Mouse (Mus musculus) hindbrain, embryonic 13.5 days (tissue): ENCODE data around the gene Esrrg. TPM values are rescaled to one million over a fixed set of nuclear protein-coding genes. Genes with fewer than 3 reads are reported as not detected.
A peak's percentile ranks its signal among the peaks of the same experiment; 100 is the strongest.

Source experiments
- ATAC-seq: fragments of 200-750 bp; cut with Nextera tagmentation; 2 replicates; pipeline ENCODE4 v1.8.0; 2017; ENCODE audit warnings: moderate TSS enrichment; ENCODE audit not compliant: low FRiP score
- H3K27ac ChIP-seq: fragments of 300-500 bp; sonication (generic); 2 replicates; pipeline ENCODE4 v1.5.1; 2015; ENCODE audit warnings: inconsistent platforms, mild to moderate bottlenecking, moderate library complexity
- H3K27me3 ChIP-seq: fragments of 300-500 bp; sonication (generic); 2 replicates; pipeline ENCODE4 v1.6.1; 2015; ENCODE audit warnings: mild to moderate bottlenecking, inconsistent platforms
- H3K36me3 ChIP-seq: fragments of 300-500 bp; sonication (generic); 2 replicates; pipeline ENCODE4 v1.6.1; 2015; ENCODE audit warnings: mild to moderate bottlenecking, inconsistent platforms
- H3K4me1 ChIP-seq: fragments of 300-500 bp; sonication (generic); replicated peaks from 2 replicates; pipeline ENCODE4 v1.6.1; 2015; ENCODE audit warnings: inconsistent platforms
- H3K4me2 ChIP-seq: fragments of 300-500 bp; sonication (generic); 2 replicates; pipeline ENCODE4 v1.6.1; 2015; ENCODE audit warnings: inconsistent platforms, mild to moderate bottlenecking, moderate library complexity
- H3K4me3 ChIP-seq: fragments of 300-500 bp; sonication (generic); 2 replicates; pipeline ENCODE4 v1.5.1; 2015; ENCODE audit warnings: mild to moderate bottlenecking, inconsistent platforms
- H3K9ac ChIP-seq: fragments of 300-500 bp; sonication (generic); 2 replicates; pipeline ENCODE4 v1.6.1; 2015; ENCODE audit warnings: mild to moderate bottlenecking, inconsistent platforms
- H3K9me3 ChIP-seq: fragments of 300-500 bp; sonication (generic); 2 replicates; pipeline ENCODE4 v1.6.1; 2016; ENCODE audit warnings: inconsistent platforms
- WGBS: fragments of 180-500 bp; shearing (Covaris S2); methylation state at CpG from one replicate; pipeline ENCODE4 v1.1.7; 2015; 5-methylcytosine and 5-hydroxymethylcytosine counted together
- polyA plus RNA-seq: library from polyadenylated mRNA; unstranded; fragments of >200 nt; fragmentation: Nextera tagmentation; extraction: Ambion mirVana; gene quantifications from 2 replicates; pipeline ENCODE4 v1.2.1, GENCODE M21; 2015

Esrrg gene
- polyA plus RNA-seq, 1 experiment from 2014 or later = 28.9 TPM

GRCm38 (mm10) chr1:188163058-188163457 lies 554.5 kb downstream of the Esrrg start:
- Histone ChIP-seq H3K27ac (no peak overlapping the region), H3K9ac (no peak overlapping the region), H3K9me3 (no peaks in the 10 kb centered on the region), H3K36me3 (no peaks in the 10 kb centered on the region), H3K27me3 (no peaks in the 10 kb centered on the region), H3K4me2 (no peak overlapping the region), H3K4me3 (no peak overlapping the region), H3K4me1 (0 out of 2 replicates have a peak, but pooled peaks cover 8% of the 10 kb centered on the region)
- no peak for ATAC-seq

GRCm38 (mm10) chr1:188164251-188164650 lies 555.7 kb downstream of the Esrrg start:
- Histone ChIP-seq H3K4me1 (0 out of 2 replicates have a peak, but pooled peaks cover 8% of the 10 kb centered on the region), H3K27ac (no peak overlapping the region), H3K9ac (no peak overlapping the region), H3K9me3 (no peaks in the 10 kb centered on the region), H3K27me3 (no peaks in the 10 kb centered on the region), H3K36me3 (no peaks in the 10 kb centered on the region), H3K4me2 (no peak overlapping the region), H3K4me3 (no peak overlapping the region)
- no peak for ATAC-seq
- WGBS = 58% methylated on average over 6 of the region's 6 CpGs

GRCm38 (mm10) chr1:188173859-188174258 lies 565.3 kb downstream of the Esrrg start:
- 67% methylated on average over 1 of the region's 1 CpGs for WGBS
- Histone ChIP-seq H3K27me3 (0 out of 2 replicates have a peak, but pooled peaks cover 3% of the 10 kb centered on the region), H3K36me3 (no peaks in the 10 kb centered on the region), H3K4me1 (no peaks in the 10 kb centered on the region), H3K9ac (no peak overlapping the region), H3K27ac (no peak overlapping the region), H3K4me2 (no peak overlapping the region), H3K9me3 (no peaks in the 10 kb centered on the region), H3K4me3 (no peak overlapping the region)
- no peak for ATAC-seq

- Histone ChIP-seq H3K36me3 (no peaks in the 10 kb centered on the region), H3K9ac (no peak overlapping the region), H3K9me3 (no peaks in the 10 kb centered on the region), H3K27ac (no peak overlapping the region), H3K4me1 (peaks cover 38% of the 10 kb centered on the region), H3K4me3 (no peak overlapping the region), H3K27me3 (peaks cover 10% of the 10 kb centered on the region; the same call in 1 of the 2 replicates), H3K4me2 (no peak overlapping the region)
- no peak for ATAC-seq
- 83% methylated on average over 5 of the region's 5 CpGs for WGBS
Measured at GRCm38 (mm10) chr1:188182951-188183350, 574.4 kb downstream of the Esrrg start.

- Histone ChIP-seq H3K4me1 (peaks cover 38% of the 10 kb centered on the region), H3K9me3 (no peaks in the 10 kb centered on the region), H3K27ac (no peak overlapping the region), H3K4me2 (peak overlapping the region; percentile 33), H3K27me3 (peaks cover 12% of the 10 kb centered on the region; the same call in 1 of the 2 replicates), H3K36me3 (no peaks in the 10 kb centered on the region), H3K4me3 (no peak overlapping the region), H3K9ac (no peak overlapping the region)
- WGBS = 34% methylated on average over 17 of the region's 17 CpGs
- peak; percentile 69; the same call in 1 of the 2 replicates for ATAC-seq
Measured at GRCm38 (mm10) chr1:188186440-188187117, 578.0 kb downstream of the Esrrg start.

- 87% methylated on average over 2 of the region's 2 CpGs for WGBS
- Histone ChIP-seq H3K4me1 (peaks cover 6% of the 10 kb centered on the region; the same call in 1 of the 2 replicates), H3K27ac (no peak overlapping the region), H3K4me3 (no peak overlapping the region), H3K36me3 (no peaks in the 10 kb centered on the region), H3K4me2 (no peak overlapping the region), H3K9me3 (no peaks in the 10 kb centered on the region), H3K9ac (no peak overlapping the region), H3K27me3 (0 out of 2 replicates have a peak, but pooled peaks cover 14% of the 10 kb centered on the region)
- ATAC-seq = no peak
Measured at GRCm38 (mm10) chr1:188192971-188193370, 584.4 kb downstream of the Esrrg start.

GRCm38 (mm10) chr1:188207421-188207820 lies 598.8 kb downstream of the Esrrg start:
- no peak for ATAC-seq
- no peak overlapping the region for H3K27ac ChIP-seq
- no peaks in the 10 kb centered on the region for H3K9me3 ChIP-seq
- H3K9ac ChIP-seq = no peak overlapping the region
- H3K4me2 ChIP-seq = no peak overlapping the region
- 64% methylated on average over 6 of the region's 6 CpGs for WGBS
- no peaks in the 10 kb centered on the region for H3K27me3 ChIP-seq
- no peaks in the 10 kb centered on the region for H3K36me3 ChIP-seq
- H3K4me1 ChIP-seq = no peaks in the 10 kb centered on the region
- no peak overlapping the region for H3K4me3 ChIP-seq

- Histone ChIP-seq H3K27me3 (no peaks in the 10 kb centered on the region), H3K4me1 (no peaks in the 10 kb centered on the region), H3K4me2 (no peak overlapping the region), H3K4me3 (no peak overlapping the region), H3K27ac (no peak overlapping the region), H3K9ac (no peak overlapping the region), H3K36me3 (no peaks in the 10 kb centered on the region), H3K9me3 (no peaks in the 10 kb centered on the region)
- 89% methylated on average over 1 of the region's 1 CpGs for WGBS
- ATAC-seq = no peak
Measured at GRCm38 (mm10) chr1:188209025-188209424, 600.4 kb downstream of the Esrrg start.

- H3K9ac ChIP-seq = no peak overlapping the region
- no peaks in the 10 kb centered on the region for H3K4me1 ChIP-seq
- no peak overlapping the region for H3K27ac ChIP-seq
- no peak for ATAC-seq
- H3K36me3 ChIP-seq = no peaks in the 10 kb centered on the region
- H3K9me3 ChIP-seq = no peaks in the 10 kb centered on the region
- H3K4me2 ChIP-seq = no peak overlapping the region
- H3K4me3 ChIP-seq = no peak overlapping the region
- 61% methylated on average over 10 of the region's 10 CpGs for WGBS
- H3K27me3 ChIP-seq = no peaks in the 10 kb centered on the region
Measured at GRCm38 (mm10) chr1:188214885-188215611, 606.5 kb downstream of the Esrrg start.

- no peaks in the 10 kb centered on the region for H3K27me3 ChIP-seq
- H3K27ac ChIP-seq = no peak overlapping the region
- H3K9ac ChIP-seq = no peak overlapping the region
- H3K9me3 ChIP-seq = no peaks in the 10 kb centered on the region
- no peak for ATAC-seq
- no peak overlapping the region for H3K4me2 ChIP-seq
- 90% methylated on average over 4 of the region's 4 CpGs for WGBS
- no peaks in the 10 kb centered on the region for H3K36me3 ChIP-seq
- H3K4me1 ChIP-seq = no peaks in the 10 kb centered on the region
- H3K4me3 ChIP-seq = no peak overlapping the region
Measured at GRCm38 (mm10) chr1:188221226-188221792, 612.7 kb downstream of the Esrrg start.

- 87% methylated on average over 5 of the region's 5 CpGs for WGBS
- H3K4me3 ChIP-seq = no peak overlapping the region
Measured at GRCm38 (mm10) chr1:188233036-188233724, 624.6 kb downstream of the Esrrg start.

GRCm38 (mm10) chr1:188238636-188239035 lies 630.0 kb downstream of the Esrrg start:
- Histone ChIP-seq H3K4me1 (no peaks in the 10 kb centered on the region), H3K9ac (no peak overlapping the region), H3K4me3 (no peak overlapping the region), H3K4me2 (no peak overlapping the region), H3K27me3 (no peaks in the 10 kb centered on the region), H3K36me3 (no peaks in the 10 kb centered on the region), H3K9me3 (no peaks in the 10 kb centered on the region), H3K27ac (no peak overlapping the region)
- ATAC-seq = no peak

More at GRCm38 (mm10) chr1:188233036-188233724, 624.6 kb downstream of the Esrrg start:
- Histone ChIP-seq H3K4me1 (no peaks in the 10 kb centered on the region), H3K9ac (no peak overlapping the region), H3K9me3 (no peaks in the 10 kb centered on the region), H3K27me3 (no peaks in the 10 kb centered on the region), H3K27ac (no peak overlapping the region), H3K36me3 (no peaks in the 10 kb centered on the region), H3K4me2 (no peak overlapping the region)
- ATAC-seq = no peak
